Comparison of ENCODE assay signal across 28 mouse cellular contexts in genomic region chr9:121192601-121193370, GRCm38 (mm10).
"Had no signal": no experiment of that assay in that cellular context is flagged by ENCODE, and none has a peak within 500 bp of the region (broad histone marks: within the 10 kb centered on the region; RNA-seq: fewer than 3 reads in every experiment).

No protein-coding gene starts in this region.

- H3K27me3 ChIP-seq: heart, embryonic 13.5 days; heart, embryonic 15.5 days; hindbrain, embryonic 12.5 days; intestine, embryonic 15.5 days; kidney, embryonic 15.5 days; limb, embryonic 12.5 days; liver, embryonic 13.5 days had no signal

- H3K4me2 ChIP-seq: heart, embryonic 13.5 days; heart, embryonic 15.5 days; hindbrain, embryonic 12.5 days; hindbrain, embryonic 14.5 days; intestine, embryonic 15.5 days; kidney, embryonic 15.5 days; limb, embryonic 12.5 days; liver, embryonic 11.5 days; liver, embryonic 13.5 days had no signal

- H3K4me1 ChIP-seq: heart, embryonic 13.5 days; heart, embryonic 15.5 days; hindbrain, embryonic 10.5 days; hindbrain, embryonic 12.5 days; intestine, embryonic 15.5 days; kidney, embryonic 15.5 days; limb, embryonic 10.5 days; limb, embryonic 12.5 days; liver, embryonic 13.5 days had no signal

- H3K36me3 ChIP-seq: heart, embryonic 15.5 days; intestine, embryonic 15.5 days; liver, embryonic 13.5 days had no signal

- H3K9ac ChIP-seq: heart, embryonic 13.5 days; heart, embryonic 15.5 days; hindbrain, embryonic 12.5 days; hindbrain, embryonic 14.5 days; intestine, embryonic 15.5 days; kidney, embryonic 15.5 days; limb, embryonic 12.5 days; liver, embryonic 13.5 days had no signal

- ATAC-seq: hindbrain, embryonic 16.5 days; inflammation-experienced regulatory T-cells, adult 6 months; intestine, embryonic 15.5 days; intestine, postnatal 0 days had no signal

- H3K4me3 ChIP-seq: gastrocnemius, adult 2 months; heart, adult 2 months; heart, embryonic 13.5 days; heart, embryonic 15.5 days; hindbrain, embryonic 10.5 days; hindbrain, embryonic 12.5 days; intestine, embryonic 15.5 days; kidney, embryonic 15.5 days; layer of hippocampus, adult 2 months; left cerebral cortex, adult 2 months; limb, embryonic 10.5 days; limb, embryonic 12.5 days; liver, embryonic 13.5 days had no signal

- H3K27ac ChIP-seq: gastrocnemius, adult 2 months; heart, adult 2 months; heart, embryonic 13.5 days; heart, embryonic 15.5 days; hindbrain, embryonic 10.5 days; hindbrain, embryonic 12.5 days; hindbrain, embryonic 14.5 days; intestine, embryonic 15.5 days; kidney, embryonic 15.5 days; layer of hippocampus, adult 2 months; left cerebral cortex, adult 2 months; limb, embryonic 10.5 days; limb, embryonic 12.5 days; liver, embryonic 13.5 days had no signal

- DNase-seq: gastrocnemius, adult 2 months; gastrocnemius, postnatal 10 days; gastrocnemius, postnatal 25 days; heart, adult 2 months; heart, postnatal 14 days; heart, postnatal 4 days; kidney, adult 18-20 months; kidney, adult 8-10 months; kidney, postnatal 10 days; kidney, postnatal 25 days; kidney, postnatal 4 days; liver; liver, embryonic 13.5 days had no signal
